Mouse (Mus musculus) myocyte (in vitro differentiated cells): ENCODE measurements around the gene Ccne1.

Experiments used
- MYOG ChIP-seq, 3 experiments: IDR thresholded peaks; one replicate each; pipeline ENCODE4 v1.6.1; 2011; ENCODE audit warnings: control low read depth in 2 of 3, low read depth in 2 of 3, mild to moderate bottlenecking in 2 of 3; ENCODE audit not compliant: insufficient read length in 2 of 3, control insufficient read depth in 1 of 3, insufficient read depth in 1 of 3
- POLR2A ChIP-seq: IDR thresholded peaks from one replicate; pipeline ENCODE4 v1.6.1; 2011; ENCODE audit warnings: low read depth, mild to moderate bottlenecking, control low read depth, moderate library complexity; ENCODE audit not compliant: insufficient read length
- SRF ChIP-seq: IDR thresholded peaks from one replicate; pipeline ENCODE4 v1.6.1; 2011; ENCODE audit warnings: low read depth; ENCODE audit not compliant: control insufficient read depth, insufficient read length
- USF1 ChIP-seq: IDR thresholded peaks from one replicate; pipeline ENCODE4 v1.6.1; 2011; ENCODE audit warnings: low read depth, mild to moderate bottlenecking, control low read depth, moderate library complexity

GRCm38 (mm10) chr7:38071065-38071464 is 36.3 kb downstream of the Ccne1 start:
- TF ChIP-seq MYOG (IDR thresholded peaks at IDR 0.05; ENCODE audit: control insufficient read depth in 1 of 3, insufficient read depth in 1 of 3, insufficient read length in 2 of 3, low read depth in 2 of 3) (no peak), POLR2A (no peak), USF1 (no peak), SRF (no peak)
